Mouse (Mus musculus): ENCODE data around the gene Tshz3. TPM values are rescaled to one million over a fixed set of nuclear protein-coding genes. Genes with fewer than 3 reads are reported as not detected.

The Tshz3 gene
- polyA plus RNA-seq, 1 experiment from 2014 or later, result 5.0 TPM

GRCm38 (mm10) chr7:36678510-36678909 lies 19.4 kb upstream of the Tshz3 start:
- Histone ChIP-seq H3K4me1 (ENCODE audit: control insufficient read depth, insufficient read depth, low read length) (0 out of 2 replicates have a peak, but pooled peaks cover 2% of the 10 kb centered on the region), H3K27me3 (ENCODE audit: control insufficient read depth, insufficient read depth, low read length) (peaks cover 47% of the 10 kb centered on the region), H3K4me3 (ENCODE audit: low read depth, low read length) (no peak overlapping the region), H3K9me3 (replicated peaks; ENCODE audit: control insufficient read depth, low read length) (no peaks in the 10 kb centered on the region), H3K36me3 (ENCODE audit: control insufficient read depth, insufficient read depth, low read length) (no peaks in the 10 kb centered on the region), H3K27ac (ENCODE audit: low read depth, low read length) (no peak overlapping the region), H3K9ac (ENCODE audit: low read depth, low read length) (no peak overlapping the region), H3K4me2 (no peak overlapping the region)
- 10% methylated on average over 10 of the region's 10 CpGs for WGBS (ENCODE audit: insufficient replicate concordance)
- no peak for ATAC-seq (replicated peaks; ENCODE audit: insufficient number of reproducible peaks, low FRiP score, low TSS enrichment)

- H3K27ac ChIP-seq (ENCODE audit: low read depth, low read length), result no peak overlapping the region
- ATAC-seq (replicated peaks; ENCODE audit: insufficient number of reproducible peaks, low FRiP score, low TSS enrichment), result no peak
- WGBS (ENCODE audit: insufficient replicate concordance), result 9% methylated on average over 9 of the region's 9 CpGs
- peaks cover 47% of the 10 kb centered on the region for H3K27me3 ChIP-seq (ENCODE audit: control insufficient read depth, insufficient read depth, low read length)
- H3K9ac ChIP-seq (ENCODE audit: low read depth, low read length), result no peak overlapping the region
- H3K4me2 ChIP-seq, result no peak overlapping the region
- no peaks in the 10 kb centered on the region for H3K9me3 ChIP-seq (replicated peaks; ENCODE audit: control insufficient read depth, low read length)
- no peaks in the 10 kb centered on the region for H3K36me3 ChIP-seq (ENCODE audit: control insufficient read depth, insufficient read depth, low read length)
- 0 out of 2 replicates have a peak, but pooled peaks cover 2% of the 10 kb centered on the region for H3K4me1 ChIP-seq (ENCODE audit: control insufficient read depth, insufficient read depth, low read length)
- H3K4me3 ChIP-seq (ENCODE audit: low read depth, low read length), result no peak overlapping the region
These were observed 18.8 kb upstream of the Tshz3 start for GRCm38 (mm10) chr7:36679031-36679618.

- no peaks in the 10 kb centered on the region for H3K36me3 ChIP-seq (ENCODE audit: control insufficient read depth, insufficient read depth, low read length)
- no peaks in the 10 kb centered on the region for H3K9me3 ChIP-seq (replicated peaks; ENCODE audit: control insufficient read depth, low read length)
- 0 out of 2 replicates have a peak, but pooled peaks cover 2% of the 10 kb centered on the region for H3K4me1 ChIP-seq (ENCODE audit: control insufficient read depth, insufficient read depth, low read length)
- peak overlapping the region; percentile 53 for H3K4me2 ChIP-seq
- no peak overlapping the region for H3K27ac ChIP-seq (ENCODE audit: low read depth, low read length)
- no peak for ATAC-seq (replicated peaks; ENCODE audit: insufficient number of reproducible peaks, low FRiP score, low TSS enrichment)
- H3K4me3 ChIP-seq (ENCODE audit: low read depth, low read length), result peak overlapping the region; percentile 18; the same call in 1 of the 2 replicates
- H3K27me3 ChIP-seq (ENCODE audit: control insufficient read depth, insufficient read depth, low read length), result peaks cover 47% of the 10 kb centered on the region
- under 1% methylated on average over 18 of the region's 18 CpGs for WGBS (ENCODE audit: insufficient replicate concordance)
- no peak overlapping the region for H3K9ac ChIP-seq (ENCODE audit: low read depth, low read length)
These were observed 18.0 kb upstream of the Tshz3 start for GRCm38 (mm10) chr7:36679866-36680458.

GRCm38 (mm10) chr7:36687508-36687907 lies 10.4 kb upstream of the Tshz3 start:
- Histone ChIP-seq H3K36me3 (ENCODE audit: control insufficient read depth, insufficient read depth, low read length) (no peaks in the 10 kb centered on the region), H3K27ac (ENCODE audit: low read depth, low read length) (no peak overlapping the region), H3K27me3 (ENCODE audit: control insufficient read depth, insufficient read depth, low read length) (peaks cover 41% of the 10 kb centered on the region), H3K4me3 (ENCODE audit: low read depth, low read length) (no peak overlapping the region), H3K4me1 (ENCODE audit: control insufficient read depth, insufficient read depth, low read length) (0 out of 2 replicates have a peak, but pooled peaks cover 4% of the 10 kb centered on the region), H3K9ac (ENCODE audit: low read depth, low read length) (no peak overlapping the region), H3K9me3 (replicated peaks; ENCODE audit: control insufficient read depth, low read length) (no peaks in the 10 kb centered on the region), H3K4me2 (no peak overlapping the region)
- no peak for ATAC-seq (replicated peaks; ENCODE audit: insufficient number of reproducible peaks, low FRiP score, low TSS enrichment)
- WGBS (ENCODE audit: insufficient replicate concordance), result 80% methylated on average over 1 of the region's 1 CpGs

- Histone ChIP-seq H3K4me2 (no peak overlapping the region), H3K4me3 (ENCODE audit: low read depth, low read length) (no peak overlapping the region), H3K9ac (ENCODE audit: low read depth, low read length) (no peak overlapping the region), H3K36me3 (ENCODE audit: control insufficient read depth, insufficient read depth, low read length) (no peaks in the 10 kb centered on the region), H3K4me1 (ENCODE audit: control insufficient read depth, insufficient read depth, low read length) (0 out of 2 replicates have a peak, but pooled peaks cover 4% of the 10 kb centered on the region), H3K27ac (ENCODE audit: low read depth, low read length) (no peak overlapping the region), H3K27me3 (ENCODE audit: control insufficient read depth, insufficient read depth, low read length) (peaks cover 58% of the 10 kb centered on the region), H3K9me3 (replicated peaks; ENCODE audit: control insufficient read depth, low read length) (no peaks in the 10 kb centered on the region)
- ATAC-seq (replicated peaks; ENCODE audit: insufficient number of reproducible peaks, low FRiP score, low TSS enrichment), result no peak
- WGBS (ENCODE audit: insufficient replicate concordance), result 49% methylated on average over 7 of the region's 7 CpGs
These were observed 8.7 kb upstream of the Tshz3 start for GRCm38 (mm10) chr7:36689049-36689793.

GRCm38 (mm10) chr7:36690551-36690950 lies 7.4 kb upstream of the Tshz3 start:
- Histone ChIP-seq H3K9me3 (replicated peaks; ENCODE audit: control insufficient read depth, low read length) (no peaks in the 10 kb centered on the region), H3K4me3 (ENCODE audit: low read depth, low read length) (no peak overlapping the region), H3K4me2 (0 out of 2 replicates have a peak overlapping the region, but pooled peaks have one; percentile 9), H3K27ac (ENCODE audit: low read depth, low read length) (no peak overlapping the region), H3K4me1 (ENCODE audit: control insufficient read depth, insufficient read depth, low read length) (peaks cover 4% of the 10 kb centered on the region; the same call in 1 of the 2 replicates), H3K9ac (ENCODE audit: low read depth, low read length) (no peak overlapping the region), H3K27me3 (ENCODE audit: control insufficient read depth, insufficient read depth, low read length) (peaks cover 71% of the 10 kb centered on the region), H3K36me3 (ENCODE audit: control insufficient read depth, insufficient read depth, low read length) (no peaks in the 10 kb centered on the region)
- under 1% methylated on average over 19 of the region's 19 CpGs for WGBS (ENCODE audit: insufficient replicate concordance)
- ATAC-seq (replicated peaks; ENCODE audit: insufficient number of reproducible peaks, low FRiP score, low TSS enrichment), result no peak

- H3K36me3 ChIP-seq (ENCODE audit: control insufficient read depth, insufficient read depth, low read length), result no peaks in the 10 kb centered on the region
- no peak overlapping the region for H3K27ac ChIP-seq (ENCODE audit: low read depth, low read length)
- 4% methylated on average over 14 of the region's 14 CpGs for WGBS (ENCODE audit: insufficient replicate concordance)
- no peak overlapping the region for H3K9ac ChIP-seq (ENCODE audit: low read depth, low read length)
- H3K9me3 ChIP-seq (replicated peaks; ENCODE audit: control insufficient read depth, low read length), result no peaks in the 10 kb centered on the region
- H3K4me1 ChIP-seq (ENCODE audit: control insufficient read depth, insufficient read depth, low read length), result peaks cover 4% of the 10 kb centered on the region; the same call in 1 of the 2 replicates
- no peak overlapping the region for H3K4me2 ChIP-seq
- H3K4me3 ChIP-seq (ENCODE audit: low read depth, low read length), result no peak overlapping the region
- H3K27me3 ChIP-seq (ENCODE audit: control insufficient read depth, insufficient read depth, low read length), result peaks cover 75% of the 10 kb centered on the region
- ATAC-seq (replicated peaks; ENCODE audit: insufficient number of reproducible peaks, low FRiP score, low TSS enrichment), result no peak
These were observed 6.3 kb upstream of the Tshz3 start for GRCm38 (mm10) chr7:36691617-36692016.

- Histone ChIP-seq H3K4me1 (ENCODE audit: control insufficient read depth, insufficient read depth, low read length) (peaks cover 4% of the 10 kb centered on the region; the same call in 1 of the 2 replicates), H3K9me3 (replicated peaks; ENCODE audit: control insufficient read depth, low read length) (no peaks in the 10 kb centered on the region), H3K4me3 (ENCODE audit: low read depth, low read length) (no peak overlapping the region; the same call in 1 of the 2 replicates), H3K4me2 (no peak overlapping the region), H3K36me3 (ENCODE audit: control insufficient read depth, insufficient read depth, low read length) (no peaks in the 10 kb centered on the region), H3K27ac (ENCODE audit: low read depth, low read length) (no peak overlapping the region), H3K9ac (ENCODE audit: low read depth, low read length) (no peak overlapping the region), H3K27me3 (ENCODE audit: control insufficient read depth, insufficient read depth, low read length) (peaks cover 75% of the 10 kb centered on the region)
- 5% methylated on average over 5 of the region's 5 CpGs for WGBS (ENCODE audit: insufficient replicate concordance)
- ATAC-seq (replicated peaks; ENCODE audit: insufficient number of reproducible peaks, low FRiP score, low TSS enrichment), result no peak
These were observed 5.5 kb upstream of the Tshz3 start for GRCm38 (mm10) chr7:36692381-36692780.

Data from heart, embryonic 11.5 days (tissue).